8 mouse cellular contexts compared by ENCODE assay signal in the genomic region with DNA sequence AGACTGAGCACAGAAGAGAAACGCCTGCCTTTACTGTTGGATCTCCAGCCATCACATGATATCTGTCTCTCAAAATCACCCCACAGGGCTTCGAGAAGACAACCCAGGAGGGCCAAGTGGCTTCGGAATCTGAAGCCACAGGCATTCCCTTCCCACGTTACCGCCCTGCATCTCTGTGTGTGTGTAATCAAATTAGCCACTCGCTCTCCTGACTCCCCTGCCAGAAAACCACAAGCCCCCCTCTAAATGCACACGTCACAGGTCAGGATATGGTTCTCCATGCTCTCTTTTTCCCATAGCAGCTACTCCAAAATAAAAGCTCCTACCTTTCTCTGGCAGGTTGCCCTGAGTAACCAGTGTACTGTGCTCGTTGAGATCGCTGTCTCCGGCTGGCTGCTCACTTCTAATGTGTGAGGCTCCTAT. TPM values are rescaled to one million over a fixed set of nuclear protein-coding genes. Genes with fewer than 3 reads are reported as not detected.
DNase-seq lines count a peak whose midpoint lies in the region; ATAC-seq lines count a peak whose summit lies in the region.
"Had no signal": no experiment of that assay in that cellular context is flagged by ENCODE, and none has a peak within 500 bp of the region (broad histone marks: within the 10 kb centered on the region; RNA-seq: fewer than 3 reads in every experiment).

No protein-coding gene starts in this region.

- H3K4me3 ChIP-seq in intestine, embryonic 16.5 days (ENCODE audit: low read length): peak overlapping the region; percentile 12; the same call in 1 of the 2 replicates
- H3K4me3 ChIP-seq in lung, embryonic 15.5 days: peak overlapping the region; percentile 16
- H3K4me3 ChIP-seq: megakaryocyte, embryonic 14.5 days had no signal

- no peaks in the 10 kb centered on the region; the same call in 1 of the 2 replicates for H3K9me3 ChIP-seq in intestine, embryonic 16.5 days (ENCODE audit: control insufficient read depth, low read length)
- no peaks in the 10 kb centered on the region for H3K9me3 ChIP-seq in lung, embryonic 15.5 days

- no peaks in the 10 kb centered on the region for H3K36me3 ChIP-seq in intestine, embryonic 16.5 days (ENCODE audit: control insufficient read depth, insufficient read depth, low read length)
- H3K36me3 ChIP-seq in lung, embryonic 15.5 days: no peaks in the 10 kb centered on the region

- H3K27me3 ChIP-seq in intestine, embryonic 16.5 days (replicated peaks; ENCODE audit: control insufficient read depth, insufficient read depth, low read length): no peaks in the 10 kb centered on the region
- no peaks in the 10 kb centered on the region for H3K27me3 ChIP-seq in lung, embryonic 15.5 days

- H3K27ac ChIP-seq in intestine, embryonic 16.5 days (ENCODE audit: low read length): no peak overlapping the region
- H3K27ac ChIP-seq in lung, embryonic 15.5 days: no peak overlapping the region

- ATAC-seq in intestine, embryonic 16.5 days: peak; percentile 70
- ATAC-seq in lung, embryonic 15.5 days (ENCODE audit: borderline replicate concordance, extremely low read depth, low FRiP score, low TSS enrichment): peak; percentile 59; the same call in 1 of the 2 replicates
- ATAC-seq in cerebellum, adult (ENCODE audit: insufficient number of reproducible peaks, low FRiP score, low TSS enrichment): no peak

- peak; percentile 23 for DNase-seq in urinary bladder, postnatal 14 days (ENCODE audit: low spot score)
- DNase-seq in urinary bladder, postnatal 36 days (ENCODE audit: low spot score in 2 of 2): no peak
- peak; percentile 54 for DNase-seq in fibroblast of lung, adult 2 months (ENCODE audit: low read depth)
- peak; percentile 60 to 72 for DNase-seq in right cerebral cortex, postnatal 10 days (ENCODE audit: low spot score in 2 of 2)

- 17% methylated on average over 10 of the region's 10 CpGs for WGBS in intestine, embryonic 16.5 days
- 12% methylated on average over 10 of the region's 10 CpGs for WGBS in lung, embryonic 15.5 days

- H3K4me1 ChIP-seq in intestine, embryonic 16.5 days (ENCODE audit: control insufficient read depth, insufficient read depth, low read length): no peaks in the 10 kb centered on the region; the same call in 1 of the 2 replicates
- H3K4me1 ChIP-seq in lung, embryonic 15.5 days: no peaks in the 10 kb centered on the region
- H3K4me1 ChIP-seq: megakaryocyte, embryonic 14.5 days had no signal

- H3K4me2 ChIP-seq in intestine, embryonic 16.5 days (ENCODE audit: low read depth, low read length): peak overlapping the region; percentile 35; the same call in 1 of the 2 replicates
- H3K4me2 ChIP-seq in lung, embryonic 15.5 days: peak overlapping the region; percentile 40

- H3K9ac ChIP-seq in intestine, embryonic 16.5 days (ENCODE audit: low read depth, low read length): 0 out of 2 replicates have a peak overlapping the region, but pooled peaks have one; percentile 8
- no peak overlapping the region for H3K9ac ChIP-seq in lung, embryonic 15.5 days

RNA-seq across cellular contexts. Expression of a gene that starts 32.0 kb away (rescaled TPM):
- 168 and 169 TPM in 2 replicates for polyA plus RNA-seq in intestine, embryonic 16.5 days (2015; fragmentation: Nextera tagmentation; extraction: Ambion mirVana)
- polyA plus RNA-seq in lung, embryonic 15.5 days (2015; fragmentation: Nextera tagmentation; extraction: Ambion mirVana): 173 and 177 TPM in 2 replicates

RNA-seq across cellular contexts. Expression of a gene that starts 32.6 kb away (rescaled TPM):
- 2.5 and 3.0 TPM in 2 replicates for polyA plus RNA-seq in intestine, embryonic 16.5 days (2015; fragmentation: Nextera tagmentation; extraction: Ambion mirVana)
- polyA plus RNA-seq in lung, embryonic 15.5 days (2015; fragmentation: Nextera tagmentation; extraction: Ambion mirVana): 3.7 and 5.0 TPM in 2 replicates

Comparison
In these comparisons a context has a peak if more than half of its experiments do, and no peak if none do; other contexts are left out.
1. DNase-seq: peak in urinary bladder, postnatal 14 days (single experiment), fibroblast of lung, adult 2 months (single experiment) and right cerebral cortex, postnatal 10 days (2 of 2); none in urinary bladder, postnatal 36 days (0 of 2).